Mouse (Mus musculus) heart, adult 2 months (tissue): ENCODE measurements around the gene R3hdml. TPM values are rescaled to one million over a fixed set of nuclear protein-coding genes. Genes with fewer than 3 reads are reported as not detected.

Experiments used
- DNase-seq, 2 experiments: peaks; one replicate each; pipeline ENCODE4 v3.0.0; 2021
- H3K27ac ChIP-seq: fragments of 200-600 bp; 2 replicates; pipeline ENCODE4 v1.8.1; 2022
- H3K27me3 ChIP-seq: fragments of 200-500 bp; 2 replicates; pipeline ENCODE4 v1.6.1; 2012; ENCODE audit warnings: mild to moderate bottlenecking, low read length, inconsistent platforms, mixed read lengths; ENCODE audit not compliant: control insufficient read depth, insufficient read depth
- H3K36me3 ChIP-seq: fragments of 200-500 bp; 2 replicates; pipeline ENCODE4 v1.6.1; 2012; ENCODE audit warnings: low read length, inconsistent platforms; ENCODE audit not compliant: control insufficient read depth, insufficient read depth
- H3K4me1 ChIP-seq: fragments of 200-500 bp; 2 replicates; pipeline ENCODE4 v1.6.1; 2011; ENCODE audit warnings: low read length; ENCODE audit not compliant: control insufficient read depth, insufficient read depth
- H3K4me3 ChIP-seq: fragments of 200-600 bp; 2 replicates; pipeline ENCODE4 v1.8.1; 2022
- H3K79me2 ChIP-seq: fragments of 200-500 bp; replicated peaks from 2 replicates; pipeline ENCODE4 v1.6.1; 2012; ENCODE audit warnings: mild to moderate bottlenecking, inconsistent platforms, low read length, moderate library complexity, mixed read lengths; ENCODE audit not compliant: control insufficient read depth, insufficient read depth
- H3K9ac ChIP-seq: fragments of 200-500 bp; 2 replicates; pipeline ENCODE4 v1.6.1; 2012; ENCODE audit warnings: low read depth, mild to moderate bottlenecking, control low read depth, inconsistent platforms, low read length, mixed read lengths
- CTCF ChIP-seq: fragments of 200-600 bp; IDR thresholded peaks from 2 replicates; pipeline ENCODE4 v1.8.1; 2022; ENCODE audit warnings: antibody characterized with exemption, mild to moderate bottlenecking, moderate library complexity
- EP300 ChIP-seq: fragments of 200-500 bp; IDR thresholded peaks from 2 replicates; pipeline ENCODE4 v1.6.1; 2011; ENCODE audit warnings: low read depth, low read length, control low read depth; ENCODE audit not compliant: insufficient read depth
- POLR2A ChIP-seq: fragments of 200-500 bp; IDR thresholded peaks from 2 replicates; pipeline ENCODE4 v1.6.1; 2011; ENCODE audit warnings: mild to moderate bottlenecking, low read depth, low read length, control low read depth; ENCODE audit not compliant: insufficient read depth
- WGBS: fragments of 180-500 bp; shearing (Covaris S2); methylation state at CpG from one replicate; pipeline ENCODE4 v1.1.7; 2018; 5-methylcytosine and 5-hydroxymethylcytosine counted together
- intact Hi-C: fragments of 180-260 bp; cut with DNase I; formaldehyde crosslinking; loops from one replicate; pipeline ENCODE4 v1.15.1; 2025
- polyA plus RNA-seq: library from polyadenylated mRNA; depleted of rRNA; stranded (reverse); fragments of >200 nt; gene quantifications from 2 replicates; pipeline ENCODE4 v1.2.3, GENCODE M21; 2012
- total RNA-seq, 2 experiments: library from RNA; stranded (reverse); gene quantifications; 2 replicates each; pipeline ENCODE4 v1.2.3; 2021

The R3hdml gene
- total and polyA plus RNA-seq, 3 experiments = not detected

GRCm38 (mm10) chr2:163467585-163467984 lies 24.5 kb upstream of the R3hdml start:
- peaks cover 5% of the 10 kb centered on the region for H3K4me1 ChIP-seq
- no peak for DNase-seq
- no peak overlapping the region for H3K4me3 ChIP-seq
- H3K36me3 ChIP-seq = peaks cover 8% of the 10 kb centered on the region
- H3K9ac ChIP-seq = no peak overlapping the region
- 55% methylated on average over 6 of the region's 6 CpGs for WGBS
- intact Hi-C loops = no loop called here
- TF ChIP-seq EP300 (no peak), CTCF (no peak), POLR2A (no peak)
- H3K27me3 ChIP-seq = no peaks in the 10 kb centered on the region
- H3K27ac ChIP-seq = peak overlapping the region; percentile 98
- 0 out of 2 replicates have a peak, but pooled peaks cover 1% of the 10 kb centered on the region for H3K79me2 ChIP-seq

GRCm38 (mm10) chr2:163468866-163469265 lies 23.3 kb upstream of the R3hdml start:
- no peak overlapping the region for H3K9ac ChIP-seq
- peaks cover 5% of the 10 kb centered on the region for H3K4me1 ChIP-seq
- no peaks in the 10 kb centered on the region for H3K27me3 ChIP-seq
- no peak for TF ChIP-seq CTCF
- TF ChIP-seq POLR2A = no peak
- no peak for TF ChIP-seq EP300
- H3K4me3 ChIP-seq = no peak overlapping the region
- intact Hi-C loops = no loop called here
- DNase-seq = no peak
- H3K79me2 ChIP-seq = 0 out of 2 replicates have a peak, but pooled peaks cover 1% of the 10 kb centered on the region
- H3K27ac ChIP-seq = peak overlapping the region; percentile 98
- 66% methylated on average over 6 of the region's 6 CpGs for WGBS
- peaks cover 8% of the 10 kb centered on the region for H3K36me3 ChIP-seq

GRCm38 (mm10) chr2:163469711-163470110 lies 22.4 kb upstream of the R3hdml start:
- intact Hi-C loops = no loop called here
- Histone ChIP-seq H3K9ac (no peak overlapping the region), H3K4me3 (no peak overlapping the region), H3K27me3 (no peaks in the 10 kb centered on the region), H3K36me3 (peaks cover 8% of the 10 kb centered on the region), H3K79me2 (0 out of 2 replicates have a peak, but pooled peaks cover 1% of the 10 kb centered on the region), H3K27ac (peak overlapping the region; percentile 98), H3K4me1 (peaks cover 3% of the 10 kb centered on the region; the same call in 1 of the 2 replicates)
- 92% methylated on average over 15 of the region's 15 CpGs for WGBS
- peak in 1 of 2 experiments; percentile 27 for DNase-seq
- TF ChIP-seq POLR2A (no peak), CTCF (no peak), EP300 (no peak)

GRCm38 (mm10) chr2:163471136-163471535 lies 21.0 kb upstream of the R3hdml start:
- H3K27me3 ChIP-seq = no peaks in the 10 kb centered on the region
- 0 out of 2 replicates have a peak, but pooled peaks cover 1% of the 10 kb centered on the region for H3K79me2 ChIP-seq
- intact Hi-C loops = no loop called here
- peaks cover 8% of the 10 kb centered on the region for H3K36me3 ChIP-seq
- DNase-seq = peak; percentile 44 to 75
- H3K4me1 ChIP-seq = peaks cover 3% of the 10 kb centered on the region; the same call in 1 of the 2 replicates
- peak overlapping the region; percentile 79; the same call in 1 of the 2 replicates for H3K4me3 ChIP-seq
- WGBS = 43% methylated on average over 3 of the region's 3 CpGs
- TF ChIP-seq EP300 (peak; percentile 61; the same call in 1 of the 2 replicates), POLR2A (no peak), CTCF (no peak)
- H3K9ac ChIP-seq = peak overlapping the region; percentile 91; the same call in 1 of the 2 replicates
- H3K27ac ChIP-seq = peak overlapping the region; percentile 98

GRCm38 (mm10) chr2:163471710-163472465 lies 20.2 kb upstream of the R3hdml start:
- Histone ChIP-seq H3K4me3 (peak overlapping the region; percentile 79), H3K36me3 (peaks cover 8% of the 10 kb centered on the region), H3K27me3 (no peaks in the 10 kb centered on the region), H3K4me1 (no peaks in the 10 kb centered on the region; the same call in 1 of the 2 replicates), H3K79me2 (0 out of 2 replicates have a peak, but pooled peaks cover 1% of the 10 kb centered on the region), H3K27ac (peak overlapping the region; percentile 98), H3K9ac (peak overlapping the region; percentile 91)
- no peak for TF ChIP-seq CTCF
- no peak for TF ChIP-seq EP300
- no peak for TF ChIP-seq POLR2A
- 2% methylated on average over 36 of the region's 36 CpGs for WGBS
- intact Hi-C loops = loop anchor here (2.0 kb wide), 2 partner anchors 19 to 51 kb away; no protein-coding TSS in a partner anchor
- DNase-seq = peak in 1 of 2 experiments; percentile 41

GRCm38 (mm10) chr2:163472466-163472851 lies 19.7 kb upstream of the R3hdml start, which contains the start of gene Fitm2:
TSS of gene Fitm2 (minus strand) at chr2:163472629.
- TF ChIP-seq CTCF = peak; percentile 99
- TF ChIP-seq EP300 = peak; percentile 88
- peak; percentile 73 for TF ChIP-seq POLR2A
- Histone ChIP-seq H3K79me2 (0 out of 2 replicates have a peak, but pooled peaks cover 1% of the 10 kb centered on the region), H3K27me3 (no peaks in the 10 kb centered on the region), H3K27ac (peak within 1 kb of the TSS; percentile 98), H3K36me3 (peaks cover 8% of the 10 kb centered on the region), H3K4me1 (no peaks in the 10 kb centered on the region; the same call in 1 of the 2 replicates), H3K9ac (peak within 1 kb of the TSS; percentile 91), H3K4me3 (peak within 1 kb of the TSS; percentile 79)
- peak; percentile 94 to 96 for DNase-seq
- intact Hi-C loops = loop anchor here (2.0 kb wide), 2 partner anchors 20 to 52 kb away; no protein-coding TSS in a partner anchor
- WGBS = under 1% methylated on average over 30 of the region's 30 CpGs
